ENCODE assay signal across 9 mouse cellular contexts in the genomic region with DNA sequence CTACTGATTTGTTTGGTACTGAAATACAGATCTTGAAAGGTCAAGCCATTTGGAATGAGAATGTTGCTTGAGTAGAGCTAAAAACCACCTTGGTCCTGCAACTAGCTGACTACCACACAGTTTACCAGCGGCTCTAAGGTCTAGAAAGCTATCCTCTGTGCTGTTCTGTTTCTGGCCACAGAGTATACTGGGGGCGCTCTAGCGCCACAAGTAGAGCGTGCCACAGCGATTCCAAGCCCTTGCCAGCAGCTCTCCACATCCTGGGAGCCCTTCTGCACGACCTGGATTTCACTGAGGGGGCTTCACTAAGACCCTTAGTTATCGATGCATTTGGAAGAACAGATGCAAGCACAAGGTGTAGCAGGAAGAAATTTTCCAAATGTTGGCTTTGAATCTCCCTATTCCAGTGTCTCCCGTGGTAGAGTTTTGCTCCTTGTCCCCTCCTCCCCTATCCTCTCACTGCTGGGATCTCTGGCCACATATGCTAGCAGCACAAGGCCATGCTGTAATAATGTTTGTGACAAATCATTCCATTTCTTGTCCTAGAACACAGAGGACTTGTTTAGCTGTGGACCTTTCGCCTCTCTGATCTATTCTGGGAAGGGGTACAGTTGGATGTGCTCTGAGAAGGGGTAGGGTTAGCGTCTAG. TPM values are rescaled to one million over a fixed set of nuclear protein-coding genes. Genes with fewer than 3 reads are reported as not detected.
DNase-seq lines count a peak whose midpoint lies in the region; ATAC-seq and TF ChIP-seq lines count a peak whose summit lies in the region.
"Had no signal": no experiment of that assay in that cellular context is flagged by ENCODE, and none has a peak within 500 bp of the region (broad histone marks: within the 10 kb centered on the region; RNA-seq: fewer than 3 reads in every experiment).

No protein-coding gene starts in this region.

- intact Hi-C loops in gastrocnemius, adult 2 months (cut with DNase I) = no loop called here
- intact Hi-C loops in gastrocnemius, postnatal 36 days (cut with DNase I) = no loop called here
- intact Hi-C loops in gastrocnemius, postnatal 14 days (cut with DNase I; ENCODE audit: low total_unique reads) = no loop called here

- H3K9me3 ChIP-seq in hindbrain, embryonic 13.5 days = no peaks in the 10 kb centered on the region
- no peaks in the 10 kb centered on the region for H3K9me3 ChIP-seq in midbrain, embryonic 13.5 days

- H3K36me3 ChIP-seq in hindbrain, embryonic 13.5 days = no peaks in the 10 kb centered on the region
- H3K36me3 ChIP-seq in midbrain, embryonic 13.5 days = no peaks in the 10 kb centered on the region

- H3K4me3 ChIP-seq in gastrocnemius, adult 2 months = no peak overlapping the region
- no peak overlapping the region for H3K4me3 ChIP-seq in hindbrain, embryonic 13.5 days
- no peak overlapping the region for H3K4me3 ChIP-seq in midbrain, embryonic 13.5 days (replicated peaks)

- H3K9ac ChIP-seq in hindbrain, embryonic 13.5 days = no peak overlapping the region
- H3K9ac ChIP-seq in midbrain, embryonic 13.5 days (replicated peaks) = no peak overlapping the region

- 0 out of 2 replicates have a peak, but pooled peaks have one; percentile 69 for ATAC-seq in hindbrain, embryonic 13.5 days (ENCODE audit: low FRiP score)
- peak; percentile 74; the same call in 1 of the 2 replicates for ATAC-seq in midbrain, embryonic 13.5 days
- ATAC-seq in erythroblast, adult 5-6 weeks (replicated peaks; ENCODE audit: low FRiP score, poor library complexity, severe bottlenecking) = no peak

- no peak overlapping the region for H3K4me2 ChIP-seq in hindbrain, embryonic 13.5 days
- H3K4me2 ChIP-seq in midbrain, embryonic 13.5 days (replicated peaks) = no peak overlapping the region

- peak; percentile 44 for TF ChIP-seq CTCF in gastrocnemius, adult 2 months (IDR thresholded peaks at IDR 0.05)

- H3K4me1 ChIP-seq in hindbrain, embryonic 13.5 days (replicated peaks) = no peaks in the 10 kb centered on the region
- H3K4me1 ChIP-seq in midbrain, embryonic 13.5 days (replicated peaks) = no peaks in the 10 kb centered on the region

- H3K27me3 ChIP-seq in hindbrain, embryonic 13.5 days = no peaks in the 10 kb centered on the region
- no peaks in the 10 kb centered on the region for H3K27me3 ChIP-seq in midbrain, embryonic 13.5 days

- peak; percentile 40 for DNase-seq in gastrocnemius, adult 2 months
- DNase-seq in gastrocnemius, postnatal 36 days = no peak
- DNase-seq in 416B (ENCODE audit: low read depth) (peak; percentile 4), adipocyte (ENCODE audit: low spot score) (peak; percentile 24)
- no peak for DNase-seq in gastrocnemius, postnatal 14 days

- no peak overlapping the region for H3K27ac ChIP-seq in gastrocnemius, adult 2 months
- H3K27ac ChIP-seq in hindbrain, embryonic 13.5 days = no peak overlapping the region
- no peak overlapping the region for H3K27ac ChIP-seq in midbrain, embryonic 13.5 days

- WGBS in hindbrain, embryonic 13.5 days = 40% methylated on average over 10 of the region's 10 CpGs
- WGBS in midbrain, embryonic 13.5 days = 39% methylated on average over 10 of the region's 10 CpGs

RNA-seq across cellular contexts. Expression of a gene that starts 31.2 kb away (rescaled TPM):
- total RNA-seq in gastrocnemius, adult 2 months (2021) = not detected
- not detected for total RNA-seq in gastrocnemius, postnatal 36 days (2021)
- 0.10 and 0.12 TPM in 2 replicates for polyA plus RNA-seq in hindbrain, embryonic 13.5 days (2015; fragmentation: Nextera tagmentation; extraction: Ambion mirVana)
- 0.10 and 0.11 TPM in 2 replicates for polyA plus RNA-seq in midbrain, embryonic 13.5 days (2015; fragmentation: Nextera tagmentation; extraction: Ambion mirVana)
- not detected in 2 replicates for total RNA-seq in erythroblast, adult 5-6 weeks (2015; ENCODE audit: low replicate concordance)
- total RNA-seq in erythroblast, adult 5-6 weeks (2017; ENCODE audit: low replicate concordance) = not detected in 2 replicates
- total RNA-seq in gastrocnemius, postnatal 14 days (2021) = under 1 TPM in 1 of 2 experiments, not detected in 1; 0.07 TPM
- total RNA-seq: heart, postnatal 36 days had no signal

RNA-seq across cellular contexts. Expression of a gene that starts 50.1 kb away (rescaled TPM):
- total RNA-seq in gastrocnemius, adult 2 months (2021) = not detected
- not detected for total RNA-seq in gastrocnemius, postnatal 36 days (2021)
- not detected in 2 replicates for polyA plus RNA-seq in hindbrain, embryonic 13.5 days (2015; fragmentation: Nextera tagmentation; extraction: Ambion mirVana)
- not detected in 2 replicates for polyA plus RNA-seq in midbrain, embryonic 13.5 days (2015; fragmentation: Nextera tagmentation; extraction: Ambion mirVana)
- not detected in 2 replicates for total RNA-seq in erythroblast, adult 5-6 weeks (2015; ENCODE audit: low replicate concordance)
- not detected in 2 replicates for total RNA-seq in erythroblast, adult 5-6 weeks (2017; ENCODE audit: low replicate concordance)
- total RNA-seq in gastrocnemius, postnatal 14 days (2021) = not detected
- total RNA-seq: heart, postnatal 36 days had no signal

Comparison
In these comparisons a context has a peak if more than half of its experiments do, and no peak if none do; other contexts are left out.
1. DNase-seq: peak in gastrocnemius, adult 2 months (single experiment), 416B (single experiment) and adipocyte (single experiment); none in gastrocnemius, postnatal 36 days (0 of 2) and gastrocnemius, postnatal 14 days (single experiment).